Mouse (Mus musculus) neural tube, embryonic 11.5 days (tissue): ENCODE results near the gene Sept9. TPM values are rescaled to one million over a fixed set of nuclear protein-coding genes. Genes with fewer than 3 reads are reported as not detected.

Source experiments
- ATAC-seq: fragments of 200-750 bp; cut with Nextera tagmentation; 2 replicates; pipeline ENCODE4 v1.8.0; 2017; ENCODE audit warnings: moderate number of reproducible peaks, mild to moderate bottlenecking, moderate TSS enrichment, moderate library complexity; ENCODE audit not compliant: insufficient read depth, low FRiP score, low TSS enrichment
- DNase-seq: peaks from one replicate; pipeline ENCODE4 v3.0.0-alpha.2; 2015; ENCODE audit warnings: low spot score
- H3K27ac ChIP-seq: fragments of 300-500 bp; sonication (generic); 2 replicates; pipeline ENCODE4 v1.5.1; 2014; ENCODE audit warnings: low read depth, mild to moderate bottlenecking, low read length
- H3K27me3 ChIP-seq: fragments of 300-500 bp; sonication (generic); 2 replicates; pipeline ENCODE4 v1.6.1; 2014; ENCODE audit warnings: mild to moderate bottlenecking, low read length, mixed read lengths; ENCODE audit not compliant: control insufficient read depth, insufficient read depth
- H3K36me3 ChIP-seq: fragments of 300-500 bp; sonication (generic); 2 replicates; pipeline ENCODE4 v1.6.1; 2014; ENCODE audit warnings: mild to moderate bottlenecking, low read length, moderate library complexity, mixed read lengths; ENCODE audit not compliant: control insufficient read depth, insufficient read depth
- H3K4me1 ChIP-seq: fragments of 300-500 bp; sonication (generic); 2 replicates; pipeline ENCODE4 v1.6.1; 2014; ENCODE audit warnings: low read length, mixed read lengths; ENCODE audit not compliant: control insufficient read depth, insufficient read depth
- H3K4me2 ChIP-seq: fragments of 300-500 bp; sonication (generic); 2 replicates; pipeline ENCODE4 v1.6.1; 2014; ENCODE audit warnings: low read depth, mild to moderate bottlenecking, moderate library complexity
- H3K4me3 ChIP-seq: fragments of 300-500 bp; sonication (generic); 2 replicates; pipeline ENCODE4 v1.5.1; 2014; ENCODE audit warnings: low read depth, low read length
- H3K9ac ChIP-seq: fragments of 300-500 bp; sonication (generic); 2 replicates; pipeline ENCODE4 v1.6.1; 2014; ENCODE audit warnings: mild to moderate bottlenecking, low read length
- H3K9me3 ChIP-seq: fragments of 300-500 bp; sonication (generic); 2 replicates; pipeline ENCODE4 v1.6.1; 2016; ENCODE audit warnings: low read length; ENCODE audit not compliant: control insufficient read depth
- WGBS: fragments of 180-500 bp; shearing (Covaris S2); extraction: QIAGEN DNeasy Blood & Tissue Kit; methylation state at CpG from one replicate; pipeline ENCODE4 v1.1.7; 2014; 5-methylcytosine and 5-hydroxymethylcytosine counted together
- polyA plus RNA-seq: library from polyadenylated mRNA; unstranded; fragments of >200 nt; fragmentation: Nextera tagmentation; extraction: Ambion mirVana; gene quantifications from 2 replicates; pipeline ENCODE4 v1.2.1, GENCODE M21; 2014

Gene Sept9
- polyA plus RNA-seq, 1 experiment from 2014 or later: 183 TPM

GRCm38 (mm10) chr11:117314520-117314919, 115.1 kb downstream of the Sept9 start:
- 92% methylated on average over 8 of the region's 8 CpGs for WGBS
- Histone ChIP-seq H3K4me2 (no peak overlapping the region), H3K9ac (no peak overlapping the region; the same call in 1 of the 2 replicates), H3K9me3 (no peaks in the 10 kb centered on the region), H3K4me3 (no peak overlapping the region), H3K27ac (no peak overlapping the region), H3K27me3 (no peaks in the 10 kb centered on the region), H3K36me3 (peaks cover 2% of the 10 kb centered on the region; the same call in 1 of the 2 replicates), H3K4me1 (peaks cover 55% of the 10 kb centered on the region)
- no peak for DNase-seq
- ATAC-seq: no peak

- Histone ChIP-seq H3K27ac (0 out of 2 replicates have a peak overlapping the region, but pooled peaks have one; percentile 4), H3K4me1 (peaks cover 63% of the 10 kb centered on the region), H3K4me3 (no peak overlapping the region), H3K4me2 (no peak overlapping the region), H3K36me3 (peaks cover 2% of the 10 kb centered on the region; the same call in 1 of the 2 replicates), H3K9ac (no peak overlapping the region), H3K9me3 (no peaks in the 10 kb centered on the region), H3K27me3 (no peaks in the 10 kb centered on the region)
- ATAC-seq: no peak
- no peak for DNase-seq
- whole genome bisulfite sequencing: 86% methylated on average over 11 of the region's 11 CpGs
Observed at GRCm38 (mm10) chr11:117315309-117315708, 115.8 kb downstream of the Sept9 start.

GRCm38 (mm10) chr11:117316441-117317331, 117.2 kb downstream of the Sept9 start:
- H3K27me3 ChIP-seq: no peaks in the 10 kb centered on the region
- peak overlapping the region; percentile 23 for H3K4me2 ChIP-seq
- WGBS: 49% methylated on average over 16 of the region's 16 CpGs
- peaks cover 2% of the 10 kb centered on the region; the same call in 1 of the 2 replicates for H3K36me3 ChIP-seq
- no peak for ATAC-seq
- DNase-seq: no peak
- no peaks in the 10 kb centered on the region for H3K9me3 ChIP-seq
- H3K4me1 ChIP-seq: peaks cover 62% of the 10 kb centered on the region
- H3K9ac ChIP-seq: peak overlapping the region; percentile 32; the same call in 1 of the 2 replicates
- peak overlapping the region; percentile 94 for H3K27ac ChIP-seq
- H3K4me3 ChIP-seq: no peak overlapping the region

- Histone ChIP-seq H3K27ac (peak overlapping the region; percentile 94), H3K27me3 (no peaks in the 10 kb centered on the region), H3K4me1 (peaks cover 59% of the 10 kb centered on the region), H3K9me3 (no peaks in the 10 kb centered on the region), H3K36me3 (peaks cover 2% of the 10 kb centered on the region; the same call in 1 of the 2 replicates), H3K4me2 (peak overlapping the region; percentile 23), H3K9ac (peak overlapping the region; percentile 32), H3K4me3 (no peak overlapping the region)
- WGBS: 21% methylated on average over 20 of the region's 20 CpGs
- peak; percentile 42; the same call in 1 of the 2 replicates for ATAC-seq
- peak; percentile 72 for DNase-seq
Observed at GRCm38 (mm10) chr11:117317429-117318101, 118.1 kb downstream of the Sept9 start.

GRCm38 (mm10) chr11:117318202-117318601, 118.7 kb downstream of the Sept9 start:
- no peak for DNase-seq
- H3K4me2 ChIP-seq: no peak overlapping the region
- ATAC-seq: no peak; the same call in 1 of the 2 replicates

GRCm38 (mm10) chr11:117318731-117319542, 119.5 kb downstream of the Sept9 start:
- 52% methylated on average over 12 of the region's 12 CpGs for WGBS
- H3K4me1 ChIP-seq: peaks cover 52% of the 10 kb centered on the region
- no peak overlapping the region for H3K4me3 ChIP-seq
- ATAC-seq (no peak), DNase-seq (no peak)
- peak overlapping the region; percentile 94 for H3K27ac ChIP-seq
- no peaks in the 10 kb centered on the region for H3K9me3 ChIP-seq
- peaks cover 2% of the 10 kb centered on the region; the same call in 1 of the 2 replicates for H3K36me3 ChIP-seq
- no peak overlapping the region for H3K4me2 ChIP-seq
- H3K27me3 ChIP-seq: no peaks in the 10 kb centered on the region
- no peak overlapping the region for H3K9ac ChIP-seq

More at GRCm38 (mm10) chr11:117318202-117318601, 118.7 kb downstream of the Sept9 start:
- Histone ChIP-seq H3K27me3 (no peaks in the 10 kb centered on the region), H3K4me1 (peaks cover 53% of the 10 kb centered on the region), H3K9me3 (no peaks in the 10 kb centered on the region), H3K4me3 (no peak overlapping the region), H3K27ac (peak overlapping the region; percentile 94), H3K9ac (peak overlapping the region; percentile 32; the same call in 1 of the 2 replicates), H3K36me3 (peaks cover 2% of the 10 kb centered on the region; the same call in 1 of the 2 replicates)
- 29% methylated on average over 3 of the region's 3 CpGs for WGBS

GRCm38 (mm10) chr11:117319543-117320335, 120.3 kb downstream of the Sept9 start:
- WGBS: 28% methylated on average over 15 of the region's 15 CpGs
- H3K36me3 ChIP-seq: peaks cover 2% of the 10 kb centered on the region; the same call in 1 of the 2 replicates
- H3K4me1 ChIP-seq: peaks cover 51% of the 10 kb centered on the region
- H3K4me3 ChIP-seq: no peak overlapping the region
- DNase-seq (peak; percentile 51), ATAC-seq (no peak)
- H3K27ac ChIP-seq: peak overlapping the region; percentile 94
- no peak overlapping the region for H3K9ac ChIP-seq
- no peak overlapping the region; the same call in 1 of the 2 replicates for H3K4me2 ChIP-seq
- H3K27me3 ChIP-seq: no peaks in the 10 kb centered on the region
- no peaks in the 10 kb centered on the region for H3K9me3 ChIP-seq
